Mouse (Mus musculus): ENCODE data around the gene Pias1. TPM values are rescaled to one million over a fixed set of nuclear protein-coding genes. Genes with fewer than 3 reads are reported as not detected.
"Not testable (repeated sequence)": the region's sequence is repeated elsewhere in the genome, so short reads cannot be mapped to it uniquely, and the experiment has no call there.

Gene Pias1
- polyA plus RNA-seq, 1 experiment from 2014 or later: 63.2 TPM

DNA sequence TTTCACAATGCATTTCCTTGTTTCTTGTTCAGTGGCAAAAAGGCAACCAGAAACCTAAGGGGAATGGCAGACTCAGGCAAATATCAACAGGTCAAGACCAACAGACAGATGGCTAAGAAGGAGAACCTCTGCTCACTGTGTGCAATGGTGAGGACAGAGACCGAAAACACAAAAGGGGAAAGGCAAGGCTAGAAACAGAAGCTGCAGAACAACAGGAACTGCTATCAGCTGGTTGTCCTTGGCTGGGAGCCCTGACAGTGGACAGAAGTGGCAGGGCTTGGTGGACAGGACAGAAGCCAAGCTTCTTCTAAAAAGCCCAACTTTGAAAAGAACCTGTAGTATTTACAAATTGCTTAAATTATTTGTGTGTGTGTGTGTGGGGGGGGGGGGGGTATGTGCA is 93.2 kb downstream of the Pias1 start:
- no peaks in the 10 kb centered on the region for H3K4me1 ChIP-seq (replicated peaks; ENCODE audit: control insufficient read depth, insufficient read depth, low read length)
- H3K36me3 ChIP-seq (ENCODE audit: control insufficient read depth, insufficient read depth, low read length): peaks cover 4% of the 10 kb centered on the region; the same call in 1 of the 2 replicates
- H3K9ac ChIP-seq (ENCODE audit: low read length): no peak overlapping the region
- no peak overlapping the region for H3K4me2 ChIP-seq (ENCODE audit: low read depth, low read length, severe bottlenecking)
- no peaks in the 10 kb centered on the region for H3K9me3 ChIP-seq (ENCODE audit: control insufficient read depth, low read length)
- ATAC-seq (replicated peaks; ENCODE audit: low FRiP score) (no peak), DNase-seq (ENCODE audit: low spot score) (no peak)
- H3K27ac ChIP-seq (ENCODE audit: low read depth, low read length): no peak overlapping the region
- H3K27me3 ChIP-seq (ENCODE audit: control insufficient read depth, insufficient read depth, low read length): no peaks in the 10 kb centered on the region
- WGBS: 94% methylated on average over 1 of the region's 1 CpGs
- no peak overlapping the region for H3K4me3 ChIP-seq (ENCODE audit: low read depth, low read length)

- no peaks in the 10 kb centered on the region; the same call in 1 of the 2 replicates for H3K36me3 ChIP-seq (ENCODE audit: control insufficient read depth, insufficient read depth, low read length)
- DNase-seq (ENCODE audit: low spot score) (no peak), ATAC-seq (replicated peaks; ENCODE audit: low FRiP score) (no peak)
- no peak overlapping the region for H3K4me3 ChIP-seq (ENCODE audit: low read depth, low read length)
- no peaks in the 10 kb centered on the region for H3K27me3 ChIP-seq (ENCODE audit: control insufficient read depth, insufficient read depth, low read length)
- H3K27ac ChIP-seq (ENCODE audit: low read depth, low read length): no peak overlapping the region
- H3K9ac ChIP-seq (ENCODE audit: low read length): no peak overlapping the region
- H3K4me1 ChIP-seq (replicated peaks; ENCODE audit: control insufficient read depth, insufficient read depth, low read length): no peaks in the 10 kb centered on the region
- H3K4me2 ChIP-seq (ENCODE audit: low read depth, low read length, severe bottlenecking): no peak overlapping the region
- H3K9me3 ChIP-seq (ENCODE audit: control insufficient read depth, low read length): no peaks in the 10 kb centered on the region
- WGBS: 91% methylated on average over 12 of the region's 12 CpGs
These were observed 105.9 kb downstream of the Pias1 start for GRCm38 (mm10) chr9:62881871-62882270.

GRCm38 (mm10) chr9:62877825-62878224 is 109.9 kb downstream of the Pias1 start:
- no peak overlapping the region for H3K9ac ChIP-seq (ENCODE audit: low read length)
- no peak overlapping the region for H3K4me3 ChIP-seq (ENCODE audit: low read depth, low read length)
- no peaks in the 10 kb centered on the region for H3K27me3 ChIP-seq (ENCODE audit: control insufficient read depth, insufficient read depth, low read length)
- no peaks in the 10 kb centered on the region for H3K4me1 ChIP-seq (replicated peaks; ENCODE audit: control insufficient read depth, insufficient read depth, low read length)
- no peak overlapping the region for H3K4me2 ChIP-seq (ENCODE audit: low read depth, low read length, severe bottlenecking)
- no peaks in the 10 kb centered on the region; the same call in 1 of the 2 replicates for H3K36me3 ChIP-seq (ENCODE audit: control insufficient read depth, insufficient read depth, low read length)
- H3K9me3 ChIP-seq (ENCODE audit: control insufficient read depth, low read length): no peaks in the 10 kb centered on the region
- no peak overlapping the region for H3K27ac ChIP-seq (ENCODE audit: low read depth, low read length)
- no peak for DNase-seq (ENCODE audit: low spot score)
- no peak for ATAC-seq (replicated peaks; ENCODE audit: low FRiP score)
- WGBS: 87% methylated on average over 2 of the region's 2 CpGs

DNA sequence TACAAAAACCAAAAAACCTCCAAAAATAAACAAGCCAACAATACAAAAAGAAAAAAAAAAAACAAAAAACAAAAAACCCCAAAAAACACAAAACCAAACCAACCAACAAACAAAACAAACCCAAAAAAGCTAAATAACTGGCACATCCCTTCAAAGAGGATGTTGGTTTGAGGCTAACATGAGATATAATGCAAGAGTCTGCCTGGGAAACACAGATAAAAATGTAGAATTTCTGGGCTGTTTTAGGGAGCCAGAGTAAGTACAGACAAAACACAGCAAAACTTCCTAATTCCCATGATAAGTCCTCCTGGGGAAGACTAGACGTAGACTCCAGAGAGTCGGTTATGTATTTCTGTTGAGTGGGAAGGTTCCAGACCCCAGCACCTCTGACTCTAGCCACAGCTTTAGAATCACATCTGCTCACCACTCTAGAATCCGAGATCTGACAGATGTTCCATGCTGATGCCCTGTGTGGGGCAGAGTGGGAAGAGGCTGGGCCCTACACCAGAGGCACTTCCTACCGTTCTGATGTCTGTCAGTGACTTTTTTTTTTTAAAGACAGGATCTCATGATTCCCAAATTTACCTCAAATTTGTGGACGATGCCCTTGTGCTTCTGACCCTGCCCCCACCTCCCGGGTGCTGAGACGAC is 110.6 kb downstream of the Pias1 start:
- Histone ChIP-seq H3K9ac (ENCODE audit: low read length) (no peak overlapping the region), H3K27ac (ENCODE audit: low read depth, low read length) (no peak overlapping the region), H3K9me3 (ENCODE audit: control insufficient read depth, low read length) (no peaks in the 10 kb centered on the region), H3K36me3 (ENCODE audit: control insufficient read depth, insufficient read depth, low read length) (no peaks in the 10 kb centered on the region; the same call in 1 of the 2 replicates), H3K4me1 (replicated peaks; ENCODE audit: control insufficient read depth, insufficient read depth, low read length) (no peaks in the 10 kb centered on the region), H3K4me3 (ENCODE audit: low read depth, low read length) (no peak overlapping the region), H3K27me3 (ENCODE audit: control insufficient read depth, insufficient read depth, low read length) (no peaks in the 10 kb centered on the region), H3K4me2 (ENCODE audit: low read depth, low read length, severe bottlenecking) (no peak overlapping the region)
- 88% methylated on average over 7 of the region's 7 CpGs for WGBS
- no peak for DNase-seq (ENCODE audit: low spot score)
- ATAC-seq (replicated peaks; ENCODE audit: low FRiP score): no peak

- Histone ChIP-seq H3K4me2 (ENCODE audit: low read depth, low read length, severe bottlenecking) (no peak overlapping the region), H3K27me3 (ENCODE audit: control insufficient read depth, insufficient read depth, low read length) (no peaks in the 10 kb centered on the region), H3K9me3 (ENCODE audit: control insufficient read depth, low read length) (no peaks in the 10 kb centered on the region), H3K4me1 (replicated peaks; ENCODE audit: control insufficient read depth, insufficient read depth, low read length) (no peaks in the 10 kb centered on the region), H3K27ac (ENCODE audit: low read depth, low read length) (no peak overlapping the region), H3K9ac (ENCODE audit: low read length) (no peak overlapping the region), H3K36me3 (ENCODE audit: control insufficient read depth, insufficient read depth, low read length) (no peaks in the 10 kb centered on the region), H3K4me3 (ENCODE audit: low read depth, low read length) (no peak overlapping the region)
- DNase-seq (ENCODE audit: low spot score): no peak
- ATAC-seq (replicated peaks; ENCODE audit: low FRiP score): no peak
These were observed 117.0 kb downstream of the Pias1 start for GRCm38 (mm10) chr9:62870728-62871127.

GRCm38 (mm10) chr9:62869236-62869635 is 118.5 kb downstream of the Pias1 start:
- H3K4me2 ChIP-seq (ENCODE audit: low read depth, low read length, severe bottlenecking); H3K27ac ChIP-seq (ENCODE audit: low read depth, low read length); ATAC-seq (replicated peaks; ENCODE audit: low FRiP score); H3K9ac ChIP-seq (ENCODE audit: low read length); H3K4me3 ChIP-seq (ENCODE audit: low read depth, low read length); H3K9me3 ChIP-seq (ENCODE audit: control insufficient read depth, low read length); H3K27me3 ChIP-seq (ENCODE audit: control insufficient read depth, insufficient read depth, low read length); H3K36me3 ChIP-seq (ENCODE audit: control insufficient read depth, insufficient read depth, low read length); H3K4me1 ChIP-seq (replicated peaks; ENCODE audit: control insufficient read depth, insufficient read depth, low read length); DNase-seq (ENCODE audit: low spot score): not testable (repeated sequence)
- WGBS: 81% methylated on average over 4 of the region's 4 CpGs

GRCm38 (mm10) chr9:62860866-62861265 is 126.9 kb downstream of the Pias1 start:
- Histone ChIP-seq H3K4me1 (replicated peaks; ENCODE audit: control insufficient read depth, insufficient read depth, low read length) (peaks cover 6% of the 10 kb centered on the region; the same call in 1 of the 2 replicates), H3K4me2 (ENCODE audit: low read depth, low read length, severe bottlenecking) (no peak overlapping the region), H3K9ac (ENCODE audit: low read length) (no peak overlapping the region), H3K9me3 (ENCODE audit: control insufficient read depth, low read length) (no peaks in the 10 kb centered on the region), H3K4me3 (ENCODE audit: low read depth, low read length) (no peak overlapping the region), H3K27me3 (ENCODE audit: control insufficient read depth, insufficient read depth, low read length) (no peaks in the 10 kb centered on the region), H3K36me3 (ENCODE audit: control insufficient read depth, insufficient read depth, low read length) (no peaks in the 10 kb centered on the region), H3K27ac (ENCODE audit: low read depth, low read length) (no peak overlapping the region)
- DNase-seq (ENCODE audit: low spot score) (no peak), ATAC-seq (replicated peaks; ENCODE audit: low FRiP score) (no peak)
- WGBS: 57% methylated on average over 4 of the region's 4 CpGs

GRCm38 (mm10) chr9:62860102-62860501 is 127.6 kb downstream of the Pias1 start:
- H3K9me3 ChIP-seq (ENCODE audit: control insufficient read depth, low read length); H3K4me1 ChIP-seq (replicated peaks; ENCODE audit: control insufficient read depth, insufficient read depth, low read length); H3K4me2 ChIP-seq (ENCODE audit: low read depth, low read length, severe bottlenecking); H3K36me3 ChIP-seq (ENCODE audit: control insufficient read depth, insufficient read depth, low read length); H3K27ac ChIP-seq (ENCODE audit: low read depth, low read length); DNase-seq (ENCODE audit: low spot score); ATAC-seq (replicated peaks; ENCODE audit: low FRiP score); H3K27me3 ChIP-seq (ENCODE audit: control insufficient read depth, insufficient read depth, low read length); H3K9ac ChIP-seq (ENCODE audit: low read length); H3K4me3 ChIP-seq (ENCODE audit: low read depth, low read length): not testable (repeated sequence)
- 68% methylated on average over 6 of the region's 7 CpGs for WGBS
